Mouse (Mus musculus) CD4-positive helper T cell, adult 2 months (primary cell): ENCODE data around the gene 1700001K19Rik.
A peak's percentile ranks its signal among the peaks of the same experiment; 100 is the strongest.
"Not testable (repeated sequence)": the region's sequence is repeated elsewhere in the genome, so short reads cannot be mapped to it uniquely, and the experiment has no call there.

Experiments
- DNase-seq: peaks from one replicate; pipeline ENCODE4 v3.0.0-alpha.2; 2012; ENCODE audit warnings: low read depth, missing footprints, low spot score

The 1700001K19Rik gene

DNA sequence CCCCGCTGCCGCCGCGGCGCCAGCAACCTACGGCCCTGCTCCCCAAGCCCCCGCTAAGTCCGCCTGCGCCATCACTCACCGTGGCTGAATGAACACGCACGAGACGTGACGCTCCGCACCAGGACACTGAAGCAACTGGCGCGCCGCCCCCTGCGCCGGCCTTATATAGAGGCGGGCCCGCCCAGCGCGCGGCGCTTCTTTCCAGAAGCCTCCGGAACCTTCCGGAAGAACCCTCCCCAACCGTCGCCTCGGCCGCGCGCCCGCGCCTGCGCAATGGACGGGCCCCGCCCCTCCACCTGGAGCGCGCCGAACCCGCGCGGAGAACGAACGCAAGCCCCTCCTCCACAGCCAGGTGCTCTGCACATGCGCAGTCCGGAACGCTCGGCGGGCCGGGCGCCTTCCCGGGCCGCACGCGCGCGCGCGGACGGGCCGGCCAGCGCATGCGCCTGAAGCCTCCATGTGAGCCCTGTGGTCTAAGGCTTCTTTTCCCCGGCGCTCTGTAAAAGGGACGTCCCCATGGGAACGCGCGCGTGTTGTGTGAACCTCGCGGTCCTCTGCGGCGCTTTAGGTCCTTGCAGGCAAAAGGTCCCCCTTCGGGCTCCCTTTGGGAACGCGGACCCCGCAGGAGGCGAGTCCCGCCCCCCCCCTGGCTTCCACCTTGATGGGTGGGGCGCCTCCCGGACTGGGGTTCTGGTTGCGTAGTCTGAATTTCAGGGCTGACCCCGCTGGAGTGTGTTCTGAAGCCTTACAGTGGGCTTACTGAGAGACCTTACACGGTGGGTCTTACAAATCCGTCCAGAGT, 14.0 kb upstream of the 1700001K19Rik start:
- peak; percentile 98 for DNase-seq

DNA sequence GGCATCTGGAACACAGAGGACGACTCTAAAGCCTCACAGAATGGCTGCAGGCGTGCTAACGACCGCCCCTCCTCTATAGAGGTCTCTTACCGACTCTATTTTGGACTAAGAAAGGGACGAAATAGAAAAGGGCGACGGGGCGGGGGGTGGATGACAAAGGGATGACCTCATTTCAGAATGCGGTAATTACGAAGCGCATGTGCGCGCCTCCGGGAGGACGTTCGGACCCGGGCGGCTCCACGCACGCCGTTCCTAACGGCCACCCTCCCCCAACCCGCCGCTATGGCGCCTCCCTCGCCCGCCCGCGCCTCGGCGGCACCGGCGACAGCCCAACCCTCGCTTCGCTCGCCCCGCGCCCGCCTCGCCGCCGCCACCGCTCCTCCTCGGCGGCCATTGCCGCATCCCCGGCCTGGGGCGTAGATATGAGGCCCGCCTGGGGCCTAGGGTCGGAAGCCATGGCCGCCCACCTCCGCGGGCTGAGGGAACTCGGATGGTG, 13.3 kb upstream of the 1700001K19Rik start:
- DNase-seq = no peak

DNA sequence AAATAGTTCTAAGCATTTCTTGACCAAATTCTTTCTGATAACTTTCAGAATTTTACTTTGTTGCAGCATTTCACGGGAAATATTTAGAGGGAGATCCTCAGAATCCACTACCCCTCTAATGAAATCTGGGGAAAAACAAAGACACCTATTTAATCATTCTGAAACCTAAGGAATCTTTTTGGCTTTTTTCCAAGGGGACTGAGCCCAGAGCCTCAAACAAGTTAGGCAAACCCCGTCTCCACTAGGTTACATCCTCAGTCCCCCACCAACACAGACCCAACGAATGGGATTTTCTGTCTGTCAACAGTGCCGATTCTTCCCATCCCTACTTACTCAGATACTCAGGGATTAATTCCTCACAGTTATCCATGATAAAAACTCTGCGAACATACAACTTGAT, 11.0 kb upstream of the 1700001K19Rik start:
- not testable (repeated sequence) for DNase-seq

DNA sequence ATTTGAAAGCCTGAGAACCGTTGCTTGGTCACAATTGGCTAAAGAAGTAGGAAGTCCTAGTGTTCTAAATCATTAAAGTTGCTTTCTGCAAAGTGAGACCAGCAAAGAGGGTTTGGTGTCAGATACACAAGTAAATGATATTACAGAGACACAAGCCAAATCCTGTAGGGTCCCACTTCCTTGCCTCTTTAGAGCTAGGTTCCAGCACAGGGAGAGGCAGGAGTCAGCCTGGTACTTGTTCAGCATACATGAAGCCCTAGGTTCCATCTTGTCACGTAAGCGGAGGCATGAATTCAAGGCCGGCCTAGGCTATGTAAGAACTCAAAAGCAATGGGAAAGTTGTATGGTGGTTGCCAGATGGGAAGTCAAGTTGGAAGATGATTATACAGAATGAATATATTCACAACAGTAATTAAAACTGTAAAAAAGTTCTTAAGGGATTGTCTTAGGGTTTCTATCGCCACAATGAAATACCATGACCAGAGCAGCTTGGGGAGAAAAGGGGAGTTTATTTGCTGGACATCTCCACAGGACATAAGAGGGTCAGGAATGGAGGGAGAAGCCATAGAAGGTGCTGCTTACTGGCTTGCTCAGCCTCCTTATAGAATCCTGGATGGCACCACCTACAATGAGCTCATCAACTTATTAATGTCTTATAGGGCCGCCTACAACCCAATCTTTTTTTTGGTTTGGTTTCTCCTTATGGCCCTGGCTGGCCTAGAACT, 7.7 kb upstream of the 1700001K19Rik start:
- DNase-seq = peak; percentile 43

DNA sequence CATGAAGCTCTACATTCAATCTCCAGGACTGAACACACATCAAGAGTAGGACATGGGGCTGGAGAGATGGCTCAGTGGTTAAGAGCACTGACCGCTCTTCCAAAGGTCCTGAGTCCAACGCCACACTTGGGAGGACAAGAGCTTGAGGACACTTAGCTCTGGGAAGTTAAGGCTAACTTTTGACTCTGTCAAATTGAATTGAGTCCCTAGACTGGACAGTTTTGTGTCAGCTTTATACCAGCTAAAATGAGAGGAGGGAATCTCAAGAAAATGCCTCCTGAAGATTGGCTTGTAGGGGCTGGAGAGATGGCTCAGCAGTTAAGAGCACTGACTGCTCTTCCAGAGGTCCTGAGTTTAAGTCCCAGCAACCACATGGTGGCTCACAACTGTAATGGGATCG, 6.5 kb upstream of the 1700001K19Rik start:
- not testable (repeated sequence) for DNase-seq

DNA sequence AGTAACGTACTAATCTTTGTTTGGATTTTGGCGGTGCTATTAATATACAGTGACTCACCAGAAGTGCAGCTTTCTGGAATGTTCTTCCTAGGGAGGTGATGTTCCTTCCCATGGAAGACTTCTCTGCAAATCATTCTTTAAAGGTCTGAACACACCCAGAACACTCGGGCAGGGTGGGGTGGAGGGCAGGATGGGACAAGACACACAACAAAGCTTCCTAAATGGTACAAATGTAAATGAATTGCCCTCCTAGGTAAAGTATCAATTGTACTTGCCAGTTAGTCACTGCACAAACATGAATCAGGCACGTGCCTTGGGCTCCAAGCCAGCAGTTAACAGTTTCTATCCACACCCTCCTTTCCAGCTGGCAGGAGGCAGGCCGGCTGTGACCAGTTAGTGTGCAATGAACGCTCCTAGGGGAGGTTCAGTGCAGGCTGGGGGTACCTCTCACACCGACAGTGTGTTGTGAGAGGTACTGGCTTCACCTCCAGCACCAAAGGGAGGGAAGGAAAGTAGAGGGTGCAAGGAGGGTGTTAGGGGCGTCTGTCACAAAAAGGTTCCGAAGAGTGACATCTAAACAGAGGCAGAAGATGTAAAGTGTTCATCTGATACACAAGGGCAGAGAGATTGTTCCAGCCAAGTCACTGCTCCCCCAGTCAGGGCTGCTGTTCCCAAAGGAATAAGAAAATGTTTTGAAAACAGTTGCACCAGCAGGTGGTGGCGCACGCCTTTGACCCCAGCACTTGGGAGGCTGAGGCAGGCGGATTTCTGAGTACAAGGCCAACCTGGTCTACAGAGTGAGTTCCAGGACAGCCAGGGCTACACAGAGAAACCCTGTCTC, 5.7 kb upstream of the 1700001K19Rik start:
- DNase-seq = no peak

DNA sequence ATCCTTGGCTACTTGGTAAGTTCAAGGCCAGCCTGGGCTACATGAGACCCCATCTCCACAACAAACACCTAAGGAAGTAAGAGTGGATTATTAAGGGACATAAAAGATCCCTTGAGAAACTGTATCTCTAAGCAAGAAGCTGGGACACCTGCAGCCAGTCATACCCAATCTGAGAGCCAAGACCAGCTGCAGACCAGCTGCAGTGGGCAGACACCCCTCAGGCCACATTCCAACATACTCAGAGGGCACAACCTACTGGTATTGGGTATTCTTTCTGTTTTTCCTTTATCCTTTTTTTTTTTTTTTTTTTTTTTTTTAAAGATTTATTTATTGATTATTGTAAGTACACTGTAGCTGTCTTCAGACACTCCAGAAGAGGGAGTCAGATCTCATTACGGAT, 1.2 kb upstream of the 1700001K19Rik start:
- DNase-seq = no peak

DNA sequence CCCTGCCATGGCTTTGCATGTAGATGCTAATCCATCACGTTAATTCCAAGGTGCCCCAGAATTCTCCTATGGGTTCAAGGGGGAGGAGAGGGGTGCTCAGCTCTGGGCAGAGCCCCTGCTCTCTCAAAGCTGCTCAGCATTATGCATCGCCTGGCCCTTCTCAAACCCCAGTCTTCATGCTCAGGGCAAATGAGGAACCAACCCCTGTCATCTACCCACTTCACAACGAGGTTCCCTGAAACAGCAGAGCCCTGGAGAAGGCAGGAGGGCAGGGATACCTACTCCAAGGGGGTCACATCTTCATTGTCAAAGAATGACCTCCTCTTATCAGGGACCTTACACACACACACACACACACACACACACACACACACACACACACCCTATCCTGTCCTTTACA, 541 bp downstream of the 1700001K19Rik start:
- no peak for DNase-seq

DNA sequence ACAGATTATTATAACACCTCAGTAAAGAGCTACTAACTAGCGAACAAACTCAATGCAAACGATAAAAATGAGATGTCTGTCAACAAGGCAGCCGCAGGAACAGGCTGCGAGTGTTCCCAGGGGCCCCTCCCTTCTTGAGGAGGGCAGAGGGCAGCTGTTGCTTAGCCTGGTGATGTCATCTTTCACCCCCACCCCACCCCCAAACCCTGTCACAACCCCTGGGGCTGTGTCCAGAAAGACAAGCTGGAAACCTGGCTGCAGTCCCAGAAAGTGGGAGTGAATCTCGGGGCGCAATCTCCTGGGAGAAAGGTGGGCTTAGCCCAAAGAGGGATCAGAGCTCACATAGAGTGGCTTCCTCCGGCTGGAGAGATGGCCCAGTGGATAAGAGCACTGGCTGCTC, 1.2 kb downstream of the 1700001K19Rik start:
- DNase-seq = no peak

DNA sequence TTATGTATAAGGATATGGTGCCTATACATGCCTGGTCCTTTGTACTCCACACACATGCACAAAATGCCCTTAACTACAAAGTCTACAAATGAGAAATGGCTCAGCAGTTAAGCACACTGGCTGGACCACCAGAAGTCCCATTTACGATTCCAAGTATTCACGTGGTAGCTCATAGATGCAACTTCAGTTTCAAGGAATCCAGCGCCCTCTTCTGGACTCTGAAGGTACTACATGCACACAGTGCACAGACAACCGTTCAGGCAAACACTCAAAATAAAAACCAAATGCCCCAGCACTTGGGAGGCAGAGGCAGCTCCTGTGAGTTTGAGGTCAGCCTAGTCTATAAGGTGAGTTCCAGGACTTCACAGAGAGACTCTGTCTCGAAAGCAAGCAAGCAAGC, 8.2 kb downstream of the 1700001K19Rik start:
- DNase-seq = no peak

DNA sequence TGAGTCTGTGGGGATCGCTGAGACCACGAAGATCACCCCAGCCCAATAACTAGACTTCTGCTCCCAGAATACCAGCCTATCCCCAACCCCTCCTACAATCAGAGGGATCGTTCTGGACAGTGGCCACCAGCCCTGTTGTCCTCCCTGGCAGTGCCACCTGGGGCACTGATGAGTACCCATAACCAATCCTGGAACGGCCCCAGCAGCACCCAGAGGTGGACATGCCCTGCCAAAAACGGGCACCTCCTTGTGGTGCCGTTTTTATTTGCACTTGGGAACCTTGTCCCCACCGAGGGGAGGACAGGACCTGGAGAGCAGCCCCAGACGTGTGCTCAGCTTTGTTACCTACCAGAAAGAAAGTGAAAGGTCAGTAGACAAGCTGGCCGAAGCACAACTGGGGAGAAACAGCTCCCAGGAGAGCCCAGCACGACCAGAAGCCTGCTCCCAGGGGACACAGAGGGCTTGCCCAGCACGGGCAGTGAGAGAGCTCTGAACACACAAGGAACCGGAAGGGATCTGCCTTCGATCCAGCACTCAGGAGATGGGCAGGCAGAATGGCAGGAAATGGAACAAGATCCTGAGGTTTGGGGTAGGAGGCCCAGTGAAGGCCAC, 14.8 kb downstream of the 1700001K19Rik start:
- DNase-seq = no peak

DNA sequence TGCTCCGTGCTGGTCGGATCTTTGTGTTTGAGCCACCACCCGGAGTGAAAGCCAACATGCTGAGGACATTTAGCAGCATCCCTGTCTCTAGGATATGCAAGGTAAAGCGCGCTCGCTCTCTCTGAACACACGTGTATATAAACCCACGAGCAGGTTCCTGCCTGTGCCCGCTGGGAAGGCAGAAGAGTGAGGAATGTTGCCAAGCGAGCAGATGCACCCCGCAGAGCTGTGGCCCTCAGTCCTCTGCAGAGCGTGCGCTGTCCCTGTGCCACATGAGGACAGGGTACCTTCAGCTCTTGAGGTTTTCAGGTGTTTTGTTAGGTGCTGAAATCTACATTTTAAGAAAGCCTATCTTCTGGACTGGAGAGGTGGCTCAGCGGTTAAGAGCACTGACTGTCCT, 20.7 kb downstream of the 1700001K19Rik start:
- DNase-seq = no peak

DNA sequence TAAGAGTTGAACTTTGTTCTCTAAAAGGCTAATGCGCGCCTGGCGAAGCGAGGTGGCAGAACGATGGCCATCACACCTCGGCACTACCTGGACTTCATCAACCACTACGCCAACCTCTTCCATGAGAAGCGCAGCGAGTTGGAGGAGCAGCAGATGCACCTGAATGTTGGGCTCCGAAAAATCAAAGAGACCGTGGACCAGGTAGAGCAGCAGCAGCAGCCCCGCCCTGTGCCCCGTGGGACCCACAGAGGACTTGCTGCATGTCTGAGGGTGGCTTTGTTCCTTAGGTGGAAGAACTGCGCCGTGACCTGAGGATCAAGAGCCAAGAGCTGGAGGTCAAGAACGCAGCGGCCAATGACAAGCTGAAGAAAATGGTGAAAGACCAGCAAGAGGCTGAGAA, 31.0 kb downstream of the 1700001K19Rik start:
- no peak for DNase-seq

DNA sequence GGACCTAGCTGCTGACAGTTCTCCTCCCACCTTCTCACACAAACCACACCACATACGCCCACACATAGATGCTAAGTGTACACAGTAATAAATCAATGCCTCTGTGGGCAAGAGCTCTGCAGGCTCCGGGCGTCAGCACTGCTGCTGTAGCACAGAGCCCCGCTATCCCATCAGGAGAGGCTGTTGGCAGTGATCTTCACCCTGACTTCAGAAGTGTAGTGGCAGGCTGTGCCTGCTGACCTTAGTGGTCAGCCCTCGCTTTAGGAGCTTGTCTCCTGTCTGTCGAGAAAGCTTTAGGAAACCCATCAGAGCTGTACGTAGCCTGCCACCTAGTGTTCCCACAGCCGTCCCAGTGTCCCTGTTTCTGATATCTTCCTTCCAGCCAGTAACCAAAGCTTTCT, 32.2 kb downstream of the 1700001K19Rik start:
- DNase-seq = no peak

DNA sequence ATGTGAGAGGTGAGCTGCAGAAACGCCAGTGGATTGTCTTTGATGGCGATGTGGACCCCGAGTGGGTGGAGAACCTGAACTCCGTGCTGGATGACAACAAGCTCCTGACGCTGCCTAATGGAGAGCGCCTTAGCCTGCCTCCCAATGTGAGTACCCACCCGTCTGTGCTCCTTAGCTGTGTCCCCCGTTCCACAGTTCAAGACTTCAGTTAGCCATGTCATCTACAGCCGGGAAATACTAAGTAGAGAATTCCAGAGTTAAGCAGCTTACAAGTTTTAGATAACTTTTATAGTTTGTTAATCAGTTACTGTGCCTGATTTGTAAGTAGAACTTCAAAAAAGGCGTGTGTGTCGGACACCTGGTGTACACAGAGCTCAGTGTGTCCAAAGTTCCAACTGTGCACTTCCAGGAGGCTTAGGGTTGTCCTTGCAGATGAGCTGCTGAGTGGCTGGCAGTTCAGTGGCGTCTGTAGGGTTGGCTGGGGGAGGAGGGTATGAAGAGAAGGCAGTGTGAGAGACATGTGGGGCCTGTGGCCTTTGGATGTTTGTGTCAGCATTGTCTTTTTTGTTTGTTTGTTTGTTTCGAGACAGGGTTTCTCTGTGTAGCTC, 44.8 kb downstream of the 1700001K19Rik start:
- DNase-seq = no peak

DNA sequence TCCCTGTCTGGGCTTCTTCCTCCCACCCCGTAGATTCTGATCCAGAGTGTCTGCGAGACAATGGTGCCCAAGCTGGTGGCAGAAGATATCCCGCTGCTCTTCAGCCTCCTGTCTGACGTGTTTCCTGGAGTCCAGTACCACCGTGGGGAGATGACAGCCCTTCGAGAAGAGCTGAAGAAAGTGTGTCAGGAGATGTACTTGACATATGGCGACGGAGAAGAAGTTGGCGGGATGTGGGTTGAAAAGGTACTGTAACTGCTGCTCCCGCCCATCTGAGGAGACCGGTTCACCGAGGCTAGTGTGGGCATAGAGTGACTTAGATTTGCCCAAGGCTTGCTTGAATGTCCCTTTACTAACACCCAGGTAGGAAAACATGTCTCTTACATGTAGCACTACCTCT, 46.1 kb downstream of the 1700001K19Rik start:
- DNase-seq = no peak

DNA sequence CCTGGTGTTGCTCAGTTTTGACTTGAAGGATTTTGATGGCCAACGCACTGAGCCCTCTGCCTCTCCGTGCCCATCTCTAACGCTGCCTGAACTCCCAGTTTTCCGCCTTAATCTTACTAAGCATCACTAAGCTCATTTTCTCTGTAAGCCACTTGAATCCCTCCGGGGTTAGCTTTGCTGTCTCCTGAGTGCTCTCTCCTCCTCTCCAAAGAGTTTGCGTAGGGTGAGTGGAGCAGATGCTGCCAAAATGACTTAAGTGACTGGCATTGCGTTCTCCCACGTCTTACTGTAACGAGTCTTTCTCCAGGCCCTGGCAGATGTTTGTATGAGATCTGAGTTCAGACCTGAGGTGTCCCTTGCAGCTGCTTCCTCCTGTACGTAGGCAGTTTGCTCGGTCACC, 52.4 kb downstream of the 1700001K19Rik start:
- DNase-seq = no peak
